Mouse (Mus musculus) neural tube, embryonic 11.5 days (tissue): Measurements from ENCODE around the gene Colgalt1. TPM values are rescaled to one million over a fixed set of nuclear protein-coding genes. Genes with fewer than 3 reads are reported as not detected.
A peak's percentile ranks its signal among the peaks of the same experiment; 100 is the strongest.

ENCODE experiments used
- ATAC-seq: fragments of 200-750 bp; cut with Nextera tagmentation; 2 replicates; pipeline ENCODE4 v1.8.0; 2017; ENCODE audit warnings: moderate number of reproducible peaks, mild to moderate bottlenecking, moderate TSS enrichment, moderate library complexity; ENCODE audit not compliant: insufficient read depth, low FRiP score, low TSS enrichment
- DNase-seq: peaks from one replicate; pipeline ENCODE4 v3.0.0-alpha.2; 2015; ENCODE audit warnings: low spot score
- H3K27ac ChIP-seq: fragments of 300-500 bp; sonication (generic); 2 replicates; pipeline ENCODE4 v1.5.1; 2014; ENCODE audit warnings: low read depth, mild to moderate bottlenecking, low read length
- H3K27me3 ChIP-seq: fragments of 300-500 bp; sonication (generic); 2 replicates; pipeline ENCODE4 v1.6.1; 2014; ENCODE audit warnings: mild to moderate bottlenecking, low read length, mixed read lengths; ENCODE audit not compliant: control insufficient read depth, insufficient read depth
- H3K36me3 ChIP-seq: fragments of 300-500 bp; sonication (generic); 2 replicates; pipeline ENCODE4 v1.6.1; 2014; ENCODE audit warnings: mild to moderate bottlenecking, low read length, moderate library complexity, mixed read lengths; ENCODE audit not compliant: control insufficient read depth, insufficient read depth
- H3K4me1 ChIP-seq: fragments of 300-500 bp; sonication (generic); 2 replicates; pipeline ENCODE4 v1.6.1; 2014; ENCODE audit warnings: low read length, mixed read lengths; ENCODE audit not compliant: control insufficient read depth, insufficient read depth
- H3K4me2 ChIP-seq: fragments of 300-500 bp; sonication (generic); 2 replicates; pipeline ENCODE4 v1.6.1; 2014; ENCODE audit warnings: low read depth, mild to moderate bottlenecking, moderate library complexity
- H3K4me3 ChIP-seq: fragments of 300-500 bp; sonication (generic); 2 replicates; pipeline ENCODE4 v1.5.1; 2014; ENCODE audit warnings: low read depth, low read length
- H3K9ac ChIP-seq: fragments of 300-500 bp; sonication (generic); 2 replicates; pipeline ENCODE4 v1.6.1; 2014; ENCODE audit warnings: mild to moderate bottlenecking, low read length
- H3K9me3 ChIP-seq: fragments of 300-500 bp; sonication (generic); 2 replicates; pipeline ENCODE4 v1.6.1; 2016; ENCODE audit warnings: low read length; ENCODE audit not compliant: control insufficient read depth
- WGBS: fragments of 180-500 bp; shearing (Covaris S2); extraction: QIAGEN DNeasy Blood & Tissue Kit; methylation state at CpG from one replicate; pipeline ENCODE4 v1.1.7; 2014; 5-methylcytosine and 5-hydroxymethylcytosine counted together
- polyA plus RNA-seq: library from polyadenylated mRNA; unstranded; fragments of >200 nt; fragmentation: Nextera tagmentation; extraction: Ambion mirVana; gene quantifications from 2 replicates; pipeline ENCODE4 v1.2.1, GENCODE M21; 2014

The Colgalt1 gene
- polyA plus RNA-seq, 1 experiment from 2014 or later = 57.4 TPM

DNA sequence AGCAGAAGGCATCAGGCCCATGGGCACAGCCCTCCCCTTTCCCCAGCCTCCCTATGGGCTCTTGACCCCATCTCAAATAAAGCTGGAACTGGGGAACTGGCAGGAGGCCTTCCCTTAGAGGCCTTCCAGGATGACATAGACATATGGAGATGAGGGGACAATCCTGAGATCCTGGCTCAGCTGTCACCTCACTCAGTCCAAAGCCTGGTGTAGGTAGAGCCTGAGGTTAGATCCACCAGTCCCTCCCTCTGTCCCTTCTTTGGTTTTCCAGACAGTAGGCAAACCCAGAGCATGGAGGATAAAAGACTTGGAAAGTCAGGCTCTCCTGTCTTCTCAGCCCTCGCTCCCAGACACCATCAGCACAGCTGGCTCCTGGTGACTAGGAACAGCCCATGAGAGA is 56.1 kb downstream of the Colgalt1 start:
- DNase-seq (no peak), ATAC-seq (no peak)
- Histone ChIP-seq H3K4me2 (no peak overlapping the region), H3K9ac (no peak overlapping the region), H3K27ac (peak overlapping the region; percentile 54), H3K4me1 (peaks cover 13% of the 10 kb centered on the region), H3K4me3 (no peak overlapping the region), H3K27me3 (peaks cover 18% of the 10 kb centered on the region), H3K9me3 (no peaks in the 10 kb centered on the region), H3K36me3 (no peaks in the 10 kb centered on the region)
- 4% methylated on average over 1 of the region's 1 CpGs for WGBS

DNA sequence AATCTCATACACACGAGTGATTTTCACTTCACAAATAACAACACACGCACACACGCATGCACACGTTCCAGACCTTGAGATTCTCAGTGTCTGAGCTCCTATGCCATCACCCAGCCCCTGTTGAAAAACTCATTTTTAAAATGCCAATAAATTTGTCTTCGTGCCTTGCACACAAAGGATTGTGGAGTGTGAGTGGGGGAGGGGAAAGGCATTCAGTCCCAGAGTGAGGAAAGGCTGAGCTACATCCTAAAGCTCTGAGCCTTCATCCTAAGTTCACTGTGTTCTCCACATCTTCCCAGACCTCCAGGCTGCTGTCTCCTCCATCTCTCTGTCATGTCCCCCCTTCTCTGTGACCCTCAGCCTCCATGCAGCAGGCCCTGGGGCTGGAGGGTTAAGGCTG is 56.5 kb downstream of the Colgalt1 start:
- Histone ChIP-seq H3K9ac (peak overlapping the region; percentile 32; the same call in 1 of the 2 replicates), H3K4me1 (peaks cover 13% of the 10 kb centered on the region), H3K4me2 (0 out of 2 replicates have a peak overlapping the region, but pooled peaks have one; percentile 9), H3K27ac (peak overlapping the region; percentile 68), H3K4me3 (no peak overlapping the region), H3K36me3 (no peaks in the 10 kb centered on the region), H3K27me3 (peaks cover 14% of the 10 kb centered on the region), H3K9me3 (no peaks in the 10 kb centered on the region)
- ATAC-seq (no peak), DNase-seq (peak; percentile 56)
- 46% methylated on average over 5 of the region's 5 CpGs for WGBS

DNA sequence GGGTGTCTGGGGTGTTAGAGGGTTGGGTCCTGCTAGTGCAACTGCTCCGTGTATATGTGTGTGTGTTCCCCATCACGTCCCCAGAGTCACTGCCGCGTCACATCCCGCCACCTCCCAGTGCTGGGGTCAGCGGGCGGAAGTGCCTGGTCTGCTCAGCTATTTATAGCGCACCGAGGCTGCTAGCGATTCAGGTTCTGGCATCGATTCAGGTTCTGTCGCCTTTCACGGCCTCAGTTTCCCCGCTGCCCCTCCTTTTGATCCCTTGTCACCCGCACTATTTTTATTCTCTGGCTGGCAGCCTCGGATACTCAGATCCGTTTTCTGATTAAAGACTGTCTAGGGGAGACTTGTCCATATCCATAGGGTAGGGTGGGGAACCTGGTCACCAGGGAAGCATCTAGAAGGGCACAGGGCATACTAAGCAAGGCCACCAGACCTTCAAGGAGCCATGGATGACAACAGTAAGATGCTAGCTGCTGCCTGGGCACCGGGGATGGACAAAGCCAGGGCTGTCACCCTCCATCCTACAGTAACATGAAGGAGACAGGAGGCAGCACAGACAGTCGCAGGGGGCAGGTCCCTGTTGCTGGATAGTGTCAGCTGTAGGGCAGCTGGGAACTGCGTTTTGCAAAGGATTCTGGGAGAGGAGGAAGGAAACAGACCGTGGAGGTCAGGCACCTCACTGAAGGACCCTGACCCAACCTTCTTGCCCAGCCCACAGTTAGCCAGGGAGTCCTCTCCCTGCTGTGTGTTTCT is 57.6 kb downstream of the Colgalt1 start:
- no peak for ATAC-seq
- H3K27me3 ChIP-seq = peaks cover 11% of the 10 kb centered on the region
- peak overlapping the region; percentile 20; the same call in 1 of the 2 replicates for H3K4me2 ChIP-seq
- H3K9me3 ChIP-seq = no peaks in the 10 kb centered on the region
- H3K27ac ChIP-seq = peak overlapping the region; percentile 68
- no peak overlapping the region for H3K4me3 ChIP-seq
- H3K36me3 ChIP-seq = no peaks in the 10 kb centered on the region
- peaks cover 13% of the 10 kb centered on the region for H3K4me1 ChIP-seq
- H3K9ac ChIP-seq = peak overlapping the region; percentile 22; the same call in 1 of the 2 replicates
- 4% methylated on average over 21 of the region's 21 CpGs for WGBS
- peak; percentile 61 for DNase-seq

DNA sequence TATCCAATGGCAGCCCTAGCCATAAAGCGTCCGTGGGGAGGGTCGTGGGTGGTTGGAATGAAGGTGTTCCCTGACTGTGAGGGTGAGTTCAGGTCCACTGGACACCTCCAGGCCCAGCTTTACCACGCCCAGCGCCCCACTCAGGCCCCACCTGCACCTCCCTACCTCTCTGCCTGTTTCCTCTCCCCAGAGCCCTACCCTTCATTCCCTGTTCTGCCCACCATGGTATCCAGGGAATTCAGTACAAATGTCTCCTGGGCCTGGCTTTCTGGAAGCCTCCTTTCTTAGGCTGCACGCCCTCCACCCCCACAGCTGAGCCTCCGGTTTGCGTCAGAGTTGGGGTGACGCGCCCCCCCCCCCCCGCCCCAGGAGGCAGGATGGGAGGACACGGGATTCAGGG is 59.4 kb downstream of the Colgalt1 start:
- H3K4me2 ChIP-seq = peak overlapping the region; percentile 91
- H3K27me3 ChIP-seq = peaks cover 16% of the 10 kb centered on the region
- ATAC-seq (peak; percentile 7), DNase-seq (no peak)
- no peak overlapping the region for H3K27ac ChIP-seq
- H3K4me1 ChIP-seq = peaks cover 13% of the 10 kb centered on the region
- no peaks in the 10 kb centered on the region for H3K9me3 ChIP-seq
- peak overlapping the region; percentile 68 for H3K4me3 ChIP-seq
- H3K36me3 ChIP-seq = no peaks in the 10 kb centered on the region
- 8% methylated on average over 11 of the region's 12 CpGs for WGBS
- peak overlapping the region; percentile 46; the same call in 1 of the 2 replicates for H3K9ac ChIP-seq

DNA sequence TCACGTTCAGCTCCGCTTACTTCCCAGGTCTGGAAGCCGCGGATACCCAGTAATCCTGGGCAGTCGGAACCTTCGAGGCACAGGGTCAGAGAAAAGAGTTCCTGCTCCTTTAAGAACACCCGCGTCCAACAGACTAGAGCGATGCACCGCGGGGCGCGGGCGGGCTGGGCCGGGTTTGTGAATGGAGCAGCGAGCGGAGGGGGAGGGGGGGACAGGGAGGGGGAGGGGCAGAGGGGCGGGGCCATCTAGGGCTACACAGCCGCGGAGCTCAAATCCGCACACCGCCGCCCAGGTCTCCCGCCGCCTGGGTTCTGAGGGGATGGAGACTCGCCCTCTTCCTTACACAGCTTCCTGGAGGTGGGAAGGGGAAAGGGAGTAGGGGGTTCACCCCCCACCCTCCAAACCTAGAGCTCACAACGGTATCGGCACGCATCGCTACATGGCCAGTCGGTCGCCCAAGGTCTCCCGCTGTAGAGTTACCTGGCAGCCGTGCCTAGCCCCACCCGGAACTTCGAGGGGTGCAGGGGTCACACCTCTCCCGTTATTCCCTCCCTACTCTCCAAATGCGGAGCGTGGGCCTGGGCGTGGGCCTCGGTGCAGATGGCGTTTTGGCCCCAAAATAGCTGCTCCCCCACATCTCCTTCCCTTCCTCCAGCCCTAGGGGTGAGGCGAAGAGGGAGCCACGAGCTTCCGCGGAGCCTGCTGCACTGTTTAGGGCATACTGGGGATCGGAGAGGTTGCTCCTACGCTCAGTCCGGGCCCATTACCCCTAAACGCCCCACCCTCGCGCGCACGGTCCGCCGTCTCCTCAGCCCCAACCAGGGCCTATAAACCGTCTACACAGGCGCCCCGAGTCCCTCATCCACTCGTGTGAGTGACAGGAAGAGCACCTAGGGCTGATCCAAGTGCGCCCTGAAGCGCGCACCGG is 60.1 kb downstream of the Colgalt1 start:
- peaks cover 13% of the 10 kb centered on the region for H3K4me1 ChIP-seq
- peak; percentile 56 for ATAC-seq
- H3K4me2 ChIP-seq = peak overlapping the region; percentile 91
- no peaks in the 10 kb centered on the region for H3K36me3 ChIP-seq
- no peaks in the 10 kb centered on the region for H3K9me3 ChIP-seq
- H3K27ac ChIP-seq = peak overlapping the region; percentile 68
- peaks cover 23% of the 10 kb centered on the region for H3K27me3 ChIP-seq
- H3K9ac ChIP-seq = peak overlapping the region; percentile 60
- WGBS = under 1% methylated on average over 58 of the region's 64 CpGs
- peak overlapping the region; percentile 68 for H3K4me3 ChIP-seq
- DNase-seq = peak; percentile 87

DNA sequence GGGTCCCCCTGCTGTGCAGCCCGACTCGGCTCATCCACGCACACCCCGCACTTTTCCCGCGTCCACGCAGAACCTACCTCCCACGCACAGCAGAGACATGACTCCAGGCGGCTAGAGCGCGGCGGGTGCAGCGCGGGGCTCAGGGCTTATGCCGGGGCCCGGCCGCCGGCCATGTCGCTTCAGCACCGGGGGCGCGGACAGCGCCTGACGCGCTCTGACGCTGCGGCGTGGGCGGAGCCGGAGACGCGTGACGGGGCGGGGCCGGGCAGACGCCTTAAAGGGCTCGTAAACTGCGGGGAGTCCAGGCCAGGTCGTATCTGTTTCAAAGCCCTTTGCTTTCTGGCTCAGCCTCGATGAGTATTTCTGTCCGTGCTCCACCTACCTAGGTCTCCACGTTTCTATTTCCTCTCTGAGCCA is 60.8 kb downstream of the Colgalt1 start, which contains the start of gene Unc13a:
Gene Unc13a (minus strand): TSS at position 209 of the 417 bp plus-strand sequence.
- no peaks in the 10 kb centered on the region for H3K36me3 ChIP-seq
- H3K27ac ChIP-seq = peak within 1 kb of the TSS; percentile 68
- no peaks in the 10 kb centered on the region for H3K9me3 ChIP-seq
- H3K4me3 ChIP-seq = peak within 1 kb of the TSS; percentile 68
- peak within 1 kb of the TSS; percentile 60 for H3K9ac ChIP-seq
- WGBS = under 1% methylated on average over 42 of the region's 42 CpGs
- H3K4me1 ChIP-seq = peaks cover 13% of the 10 kb centered on the region
- peak; percentile 63 for ATAC-seq
- DNase-seq = peak; percentile 94
- peaks cover 30% of the 10 kb centered on the region for H3K27me3 ChIP-seq
- H3K4me2 ChIP-seq = peak within 1 kb of the TSS; percentile 91

DNA sequence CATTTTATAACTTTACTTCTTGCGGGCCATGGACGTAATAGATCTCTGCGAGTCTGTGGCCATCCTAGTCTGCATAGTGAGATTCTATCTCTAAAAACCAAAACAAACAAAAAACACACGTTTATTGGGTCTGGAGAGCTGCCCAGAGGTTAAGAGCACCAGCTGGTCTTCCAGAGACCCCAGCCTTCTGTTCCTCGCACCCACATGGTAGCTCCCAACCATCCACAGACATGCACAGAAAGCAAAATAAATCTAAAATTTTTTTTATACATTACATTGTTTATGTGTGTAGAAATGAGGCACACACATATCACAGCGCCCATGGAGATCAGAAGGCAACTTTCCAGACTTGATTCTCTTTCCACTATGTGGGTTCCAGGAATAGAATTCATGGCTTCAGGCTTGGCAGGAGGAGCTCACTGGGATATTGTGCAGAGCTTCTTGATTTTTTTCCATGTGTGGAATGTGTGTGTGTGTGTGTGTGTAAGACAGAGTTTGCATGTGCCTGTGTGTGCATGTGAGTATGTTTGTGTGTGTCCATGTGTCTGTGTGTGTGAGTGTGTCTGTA is 61.5 kb downstream of the Colgalt1 start:
- 53% methylated on average over 6 of the region's 6 CpGs for WGBS
- DNase-seq (no peak), ATAC-seq (no peak)
- Histone ChIP-seq H3K4me1 (peaks cover 13% of the 10 kb centered on the region), H3K4me3 (no peak overlapping the region; the same call in 1 of the 2 replicates), H3K27ac (no peak overlapping the region), H3K9ac (no peak overlapping the region), H3K4me2 (peak overlapping the region; percentile 91), H3K27me3 (peaks cover 37% of the 10 kb centered on the region), H3K9me3 (no peaks in the 10 kb centered on the region), H3K36me3 (no peaks in the 10 kb centered on the region)

DNA sequence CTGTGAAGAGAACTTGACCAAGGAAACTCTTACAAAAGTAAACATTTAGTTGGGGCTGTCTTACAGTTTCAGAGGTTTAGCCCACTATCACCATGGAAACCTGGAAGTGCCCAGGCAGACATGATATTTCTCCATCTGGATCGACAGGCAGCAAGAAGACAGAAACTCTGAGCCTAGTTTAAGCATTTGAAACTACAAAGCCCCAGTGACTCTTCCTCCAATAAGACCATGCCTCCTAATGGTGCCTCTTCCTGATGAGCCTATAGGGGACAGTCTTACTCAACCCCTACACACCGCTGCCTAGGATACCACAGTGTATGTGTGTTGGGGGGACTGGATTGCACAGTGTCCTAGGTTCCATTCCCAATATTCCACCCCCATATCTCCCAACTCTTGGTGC is 63.3 kb downstream of the Colgalt1 start:
- Histone ChIP-seq H3K4me2 (no peak overlapping the region), H3K36me3 (no peaks in the 10 kb centered on the region), H3K27ac (no peak overlapping the region), H3K9me3 (no peaks in the 10 kb centered on the region), H3K27me3 (peaks cover 49% of the 10 kb centered on the region), H3K4me3 (no peak overlapping the region), H3K4me1 (no peaks in the 10 kb centered on the region), H3K9ac (no peak overlapping the region)
- no peak for DNase-seq
- WGBS = 75% methylated on average over 2 of the region's 2 CpGs
- ATAC-seq = no peak
